Mouse (Mus musculus): ENCODE results near the gene Lims1.

Lims1 gene

GRCm38 (mm10) chr10:58351670-58352069 is 28.4 kb downstream of the Lims1 start:
- no peak for DNase-seq

GRCm38 (mm10) chr10:58352364-58352763 is 29.1 kb downstream of the Lims1 start:
- no peak for DNase-seq

- DNase-seq = no peak
These were observed 31.3 kb downstream of the Lims1 start for GRCm38 (mm10) chr10:58354561-58354960.

GRCm38 (mm10) chr10:58356460-58356859 is 33.2 kb downstream of the Lims1 start:
- no peak for DNase-seq

GRCm38 (mm10) chr10:58359123-58359522 is 35.9 kb downstream of the Lims1 start:
- DNase-seq = peak; percentile 59 to 66

GRCm38 (mm10) chr10:58359952-58360351 is 36.7 kb downstream of the Lims1 start:
- no peak for DNase-seq

- no peak for DNase-seq
These were observed 39.5 kb downstream of the Lims1 start for GRCm38 (mm10) chr10:58362745-58363144.

- DNase-seq = no peak
These were observed 41.7 kb downstream of the Lims1 start for GRCm38 (mm10) chr10:58364770-58365515.

GRCm38 (mm10) chr10:58368791-58369706 is 45.8 kb downstream of the Lims1 start:
- no peak for DNase-seq

- DNase-seq = no peak
These were observed 46.4 kb downstream of the Lims1 start for GRCm38 (mm10) chr10:58369707-58370093.

GRCm38 (mm10) chr10:58370143-58370542 is 46.9 kb downstream of the Lims1 start:
- DNase-seq = no peak

GRCm38 (mm10) chr10:58370559-58370958 is 47.3 kb downstream of the Lims1 start:
- no peak for DNase-seq

- peak; percentile 53 to 58 for DNase-seq
These were observed 48.1 kb downstream of the Lims1 start for GRCm38 (mm10) chr10:58371279-58371842.

- no peak for DNase-seq
These were observed 49.3 kb downstream of the Lims1 start for GRCm38 (mm10) chr10:58372430-58373030.

- no peak for DNase-seq
These were observed 50.6 kb downstream of the Lims1 start for GRCm38 (mm10) chr10:58373829-58374228.

GRCm38 (mm10) chr10:58377592-58378197 is 54.4 kb downstream of the Lims1 start:
- DNase-seq = peak; percentile 58 to 68

- no peak for DNase-seq
These were observed 55.1 kb downstream of the Lims1 start for GRCm38 (mm10) chr10:58378380-58378779.

- DNase-seq = no peak
These were observed 56.4 kb downstream of the Lims1 start for GRCm38 (mm10) chr10:58379699-58380098.

GRCm38 (mm10) chr10:58381904-58382303 is 58.6 kb downstream of the Lims1 start:
- no peak for DNase-seq

- DNase-seq = no peak
These were observed 59.4 kb downstream of the Lims1 start for GRCm38 (mm10) chr10:58382621-58383101.

- peak in 1 of 2 experiments; percentile 25 for DNase-seq
These were observed 60.0 kb downstream of the Lims1 start for GRCm38 (mm10) chr10:58383282-58383681.

GRCm38 (mm10) chr10:58383761-58384160 is 60.5 kb downstream of the Lims1 start:
- DNase-seq = no peak
